In the genomic region with DNA sequence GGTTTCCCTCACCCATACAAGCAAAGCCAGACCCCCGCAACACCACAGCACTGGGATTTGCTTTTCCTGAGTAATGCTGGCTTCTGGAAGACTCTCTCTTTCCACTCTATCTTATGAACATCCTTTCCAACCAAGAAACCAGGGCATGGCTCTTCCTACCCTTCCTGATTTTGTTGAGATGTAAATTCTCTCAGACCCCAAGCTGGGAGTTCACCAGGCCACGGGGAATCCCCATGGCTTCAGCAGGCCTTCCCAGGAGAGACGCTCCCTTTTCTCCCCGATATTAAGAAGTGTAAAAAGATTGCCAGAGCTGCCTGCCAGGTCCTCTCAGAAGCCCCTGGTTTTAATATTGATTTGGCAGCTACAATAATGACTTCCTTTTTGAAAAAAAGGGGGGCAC, we compare ENCODE assay signal across 27 mouse cellular contexts.
"Had no signal": no experiment of that assay in that cellular context is flagged by ENCODE, and none has a peak within 500 bp of the region (broad histone marks: within the 10 kb centered on the region; RNA-seq: fewer than 3 reads in every experiment).

No protein-coding gene starts in this region.

- H3K27me3 ChIP-seq: liver, embryonic 13.5 days; liver, embryonic 15.5 days had no signal

- ATAC-seq: hindbrain, embryonic 16.5 days; intestine, embryonic 16.5 days; liver, postnatal 0 days had no signal

- H3K4me2 ChIP-seq: heart, embryonic 11.5 days; hindbrain, embryonic 12.5 days; hindbrain, embryonic 14.5 days; kidney, embryonic 15.5 days; limb, embryonic 12.5 days; liver, embryonic 11.5 days; liver, embryonic 13.5 days; liver, embryonic 15.5 days had no signal

- H3K4me3 ChIP-seq: heart, adult 2 months; hindbrain, embryonic 10.5 days; hindbrain, embryonic 12.5 days; kidney, embryonic 15.5 days; limb, embryonic 10.5 days; limb, embryonic 12.5 days; liver, embryonic 13.5 days; liver, embryonic 15.5 days had no signal

- DNase-seq: gastrocnemius, postnatal 36 days; heart, adult 11 months; heart, adult 2 months; heart, postnatal 10 days; heart, postnatal 4 days; kidney, adult 11 months; kidney, adult 2 months; kidney, adult 9 months; kidney, postnatal 14 days; kidney, postnatal 36 days; layer of hippocampus, adult 9-11 months; layer of hippocampus, postnatal 36 days; liver; liver, embryonic 13.5 days; liver, postnatal 0 days had no signal

- H3K9me3 ChIP-seq: hindbrain, embryonic 10.5 days; hindbrain, embryonic 12.5 days; kidney, embryonic 15.5 days; limb, embryonic 10.5 days; limb, embryonic 12.5 days; liver, embryonic 13.5 days; liver, embryonic 15.5 days had no signal

- H3K9ac ChIP-seq: hindbrain, embryonic 12.5 days; hindbrain, embryonic 14.5 days; kidney, embryonic 15.5 days; limb, embryonic 12.5 days; liver, embryonic 13.5 days; liver, embryonic 15.5 days; liver, postnatal 0 days had no signal

- H3K27ac ChIP-seq: heart, adult 2 months; hindbrain, embryonic 12.5 days; hindbrain, embryonic 14.5 days; kidney, embryonic 15.5 days; kidney, postnatal 0 days; limb, embryonic 10.5 days; limb, embryonic 12.5 days; liver, embryonic 13.5 days; liver, embryonic 15.5 days had no signal

- H3K4me1 ChIP-seq: liver, embryonic 13.5 days; liver, embryonic 15.5 days had no signal

- H3K36me3 ChIP-seq: hindbrain, embryonic 10.5 days; hindbrain, embryonic 12.5 days; kidney, embryonic 15.5 days; limb, embryonic 10.5 days; limb, embryonic 12.5 days; liver, embryonic 13.5 days; liver, embryonic 15.5 days had no signal
